Mouse (Mus musculus) kidney, postnatal 25 days (tissue): Measurements from ENCODE around the gene Slc6a11.

Experiments
- DNase-seq, 2 experiments: peaks; one replicate each; pipeline ENCODE4 v3.0.0; 2021; ENCODE audit warnings: mixed read lengths in 2 of 2

Slc6a11 gene

DNA sequence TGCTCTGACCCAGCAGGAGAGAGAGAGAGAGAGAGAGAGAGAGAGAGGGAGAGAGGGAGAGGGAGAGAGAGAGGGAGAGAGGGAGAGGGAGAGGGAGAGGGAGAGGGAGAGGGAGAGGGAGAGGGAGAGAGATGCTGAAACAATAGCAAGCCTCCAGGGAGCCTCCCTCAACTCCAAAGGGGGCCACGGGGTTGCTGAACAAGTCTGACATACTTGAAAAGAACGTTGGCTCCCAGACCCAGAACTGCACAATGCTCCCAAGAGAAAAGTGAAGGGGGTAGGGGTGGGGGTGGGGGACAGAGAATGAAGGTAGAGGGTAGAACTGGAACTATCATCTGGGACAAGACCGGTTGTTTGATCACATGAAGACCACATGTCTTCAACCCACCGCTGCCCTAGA, 136.9 kb downstream of the Slc6a11 start:
- DNase-seq: no peak

DNA sequence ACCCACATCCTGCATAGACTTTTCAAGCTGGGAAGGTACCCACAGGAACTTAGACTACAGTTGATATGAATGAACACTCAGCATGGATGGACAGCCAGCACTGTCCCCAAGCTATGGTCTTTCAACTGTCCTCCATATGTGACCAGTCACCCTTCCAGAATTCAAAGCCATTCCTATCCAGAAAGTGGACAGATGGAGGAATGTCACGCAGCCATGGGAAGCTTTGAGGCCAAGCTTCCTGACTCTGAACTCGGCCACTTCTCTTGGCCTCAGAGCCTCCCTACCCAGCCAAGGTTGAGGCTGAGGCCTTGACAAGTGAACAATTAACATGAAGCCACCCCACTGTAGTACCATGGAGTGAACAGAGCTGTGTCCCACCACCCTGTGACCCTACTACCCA, 138.5 kb downstream of the Slc6a11 start:
- no peak for DNase-seq

DNA sequence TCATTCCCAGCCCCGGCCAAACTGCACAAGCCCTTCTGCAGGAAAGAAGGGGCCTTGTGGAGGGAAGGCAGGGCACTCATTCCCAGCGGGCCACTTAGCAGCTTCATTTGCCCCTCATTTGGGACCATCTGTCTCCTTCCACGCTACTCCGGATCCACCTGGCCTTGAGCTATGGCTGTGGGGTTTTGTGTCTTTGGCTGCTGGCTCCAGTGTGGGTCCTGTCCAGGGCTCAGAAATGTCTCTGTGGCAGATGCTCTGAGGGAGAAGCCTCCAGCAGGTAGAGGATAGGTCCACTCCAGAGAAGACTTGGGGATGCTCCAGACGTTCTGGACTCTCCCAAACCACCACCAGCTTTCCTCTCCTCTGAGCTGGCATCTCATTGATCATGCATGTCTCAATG, 139.8 kb downstream of the Slc6a11 start:
- DNase-seq: no peak

DNA sequence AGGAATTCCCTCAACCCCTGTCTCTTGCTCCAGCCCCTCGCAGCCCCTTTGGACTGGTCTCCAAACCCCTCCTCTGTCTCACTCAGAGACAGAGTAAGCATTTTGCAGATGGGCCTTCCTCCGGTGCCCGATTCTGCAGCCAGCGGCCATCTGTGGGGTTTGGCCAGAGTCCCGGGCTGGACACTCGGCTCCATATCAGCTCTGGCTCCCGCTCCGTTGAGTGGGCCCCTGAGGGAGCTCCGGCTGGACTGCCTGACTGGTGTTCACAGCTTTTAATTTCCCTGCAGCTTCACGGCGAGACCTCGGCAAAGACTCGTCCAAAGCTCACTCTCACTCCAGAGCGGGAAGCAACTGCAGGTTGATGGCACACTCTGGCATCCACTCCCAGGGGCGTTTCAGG, 141.2 kb downstream of the Slc6a11 start:
- DNase-seq: no peak

DNA sequence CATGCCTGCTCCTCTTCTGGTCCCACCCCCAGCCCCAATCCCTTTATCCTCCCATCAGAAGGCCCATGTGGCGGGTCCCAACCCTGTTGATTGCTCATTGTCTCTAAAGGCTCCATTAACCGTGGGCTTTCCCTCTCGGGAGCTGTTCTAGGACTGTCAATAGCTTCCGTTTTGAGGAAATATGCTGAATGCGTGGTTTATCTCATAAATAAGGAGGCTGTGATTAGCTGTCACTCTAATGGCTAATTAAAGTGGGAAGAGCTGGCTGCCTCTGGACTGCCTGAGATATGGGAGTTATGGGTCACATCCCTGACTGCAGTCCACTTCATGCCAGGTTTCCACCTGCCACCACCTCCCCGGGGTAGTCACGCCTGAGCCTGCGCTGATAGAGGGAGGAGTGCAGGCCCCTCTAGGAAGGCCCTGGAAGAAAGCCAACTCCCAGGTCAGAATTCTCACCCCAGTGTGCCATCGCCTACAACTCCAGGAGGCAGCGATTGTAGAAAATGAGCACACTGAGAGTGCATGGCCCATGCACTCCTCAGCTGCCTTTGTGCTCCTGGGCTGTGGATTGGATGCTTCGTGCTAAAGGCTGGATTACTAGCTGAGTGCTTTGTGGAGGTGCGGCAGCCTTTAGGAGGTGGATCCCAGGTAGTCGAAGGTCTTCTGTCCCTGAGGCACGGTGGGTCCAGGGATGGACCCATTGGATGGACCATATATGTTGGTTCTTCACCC, 143.1 kb downstream of the Slc6a11 start:
- DNase-seq: no peak

DNA sequence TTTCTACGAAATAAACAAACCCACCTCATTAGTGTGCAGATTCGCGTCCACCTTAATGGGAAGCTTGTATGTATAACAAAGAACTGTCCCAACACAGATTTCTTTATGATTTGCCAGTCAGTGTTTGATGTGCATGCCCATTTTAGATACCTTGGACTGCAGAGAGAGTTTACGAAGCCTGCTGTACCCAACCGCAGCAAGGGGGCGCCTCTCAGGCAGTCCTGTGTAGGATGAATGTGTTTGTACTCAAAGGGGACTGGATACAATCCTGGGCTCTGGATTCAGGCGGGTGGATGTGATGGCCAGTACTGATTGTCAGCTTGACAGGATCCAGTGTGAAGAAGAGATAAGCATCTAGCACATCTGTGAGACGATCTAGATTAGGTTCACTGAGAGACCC, 144.8 kb downstream of the Slc6a11 start:
- no peak for DNase-seq

DNA sequence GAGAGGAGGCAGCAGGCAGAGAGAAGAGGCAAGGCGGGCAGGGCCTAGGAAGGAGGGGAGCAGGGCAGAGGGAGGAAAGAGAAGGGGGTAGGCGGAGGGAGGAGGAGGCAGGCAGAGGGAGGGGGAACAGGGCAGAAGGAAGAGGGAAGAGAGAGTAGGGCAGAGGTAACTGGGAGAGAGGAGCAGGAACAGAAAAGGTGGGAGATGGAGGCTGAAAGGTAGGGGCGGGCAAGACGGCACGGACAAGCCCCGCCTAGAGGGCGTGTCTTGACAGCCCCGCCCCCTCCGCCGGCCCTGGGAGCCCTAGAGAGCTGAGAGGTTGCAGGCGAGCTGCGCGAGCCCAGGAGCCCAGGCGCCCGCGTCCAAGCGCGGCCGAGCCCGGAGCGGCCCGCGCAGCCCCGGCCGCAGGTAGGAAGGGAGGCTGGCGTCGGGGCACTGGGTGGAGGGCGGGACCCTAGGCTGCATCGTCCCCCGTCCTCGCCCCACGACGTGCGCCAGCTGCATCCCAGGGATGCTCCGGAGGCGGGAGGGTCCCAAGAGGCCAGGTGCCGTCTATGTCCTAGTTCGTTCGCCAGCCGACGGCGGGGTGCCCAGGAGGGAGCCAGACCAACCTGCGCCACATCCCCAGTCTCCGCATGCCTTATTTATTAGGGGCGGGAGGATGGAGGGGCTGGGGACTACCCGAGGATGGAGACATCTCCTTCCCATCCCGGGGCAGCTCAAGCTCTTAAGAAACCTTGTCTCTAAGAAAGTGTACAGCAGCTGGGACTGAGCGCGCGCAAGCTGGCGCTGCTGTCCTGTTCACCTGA, 151.6 kb downstream of the Slc6a11 start, which contains the start of gene Slc6a1:
TSS of gene Slc6a1 (plus strand) at position 167 of the 809 bp plus-strand sequence.
- DNase-seq: peak; percentile 24 to 68

DNA sequence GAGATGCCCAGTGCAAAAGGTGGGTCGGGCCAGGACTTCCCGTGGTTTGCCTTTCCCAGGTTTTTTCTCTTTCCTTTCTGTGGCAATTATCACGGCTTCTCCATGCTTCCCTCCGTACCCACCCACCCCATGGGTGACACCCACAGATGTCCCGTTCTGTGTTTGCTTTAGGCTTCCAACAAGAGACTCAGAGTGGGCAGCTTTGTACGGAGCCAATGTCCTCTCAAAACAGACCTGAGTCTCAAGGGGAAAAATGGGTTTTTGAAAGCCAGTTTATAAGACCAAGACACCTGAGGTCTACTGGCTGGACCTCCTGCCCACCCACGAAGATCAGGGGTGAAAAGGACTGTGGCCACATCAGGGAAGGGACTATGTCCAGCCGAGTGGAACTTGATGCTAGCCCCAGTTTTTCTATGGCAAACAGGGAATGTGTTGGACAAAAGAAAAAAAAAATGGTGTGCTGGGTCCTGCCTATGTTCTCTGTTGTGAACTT, 152.3 kb downstream of the Slc6a11 start:
- DNase-seq: no peak

DNA sequence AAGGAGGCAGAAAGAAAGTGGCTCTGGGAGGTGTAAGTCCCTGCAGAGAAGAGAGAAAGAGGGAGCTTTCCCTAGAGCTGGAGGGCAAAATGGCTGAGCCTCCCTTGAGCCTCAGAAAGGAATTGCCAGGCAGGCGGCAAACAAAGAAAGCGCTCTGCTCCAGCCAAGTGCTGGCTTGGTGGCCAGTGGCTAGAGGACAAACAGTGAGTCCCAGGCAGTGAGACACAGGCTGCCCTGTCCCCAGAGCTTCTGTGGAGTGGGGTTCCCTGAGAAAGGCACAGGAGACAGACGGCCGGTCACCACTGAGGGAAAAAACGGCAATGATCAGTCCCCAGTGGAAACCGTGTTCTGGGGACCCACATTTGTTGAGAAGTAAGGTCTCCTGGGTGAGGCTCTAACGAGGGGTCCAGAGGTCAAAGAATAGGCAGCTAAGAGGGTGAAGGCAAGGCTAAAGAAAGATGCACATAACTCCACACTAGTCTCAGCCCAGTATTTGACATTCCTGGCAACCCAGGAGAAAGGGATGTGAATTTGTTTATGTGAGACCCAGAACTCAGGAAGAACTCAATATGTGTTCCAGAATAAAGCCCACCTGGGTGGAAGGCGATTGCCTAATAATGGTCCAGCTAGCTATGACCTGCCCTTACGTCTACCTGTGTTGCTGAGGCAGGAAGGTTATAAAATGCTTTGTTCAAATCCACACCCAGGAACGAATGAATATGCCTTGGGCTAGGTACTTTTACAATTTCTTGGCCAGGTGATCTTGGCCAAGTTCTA, 153.1 kb downstream of the Slc6a11 start:
- DNase-seq: no peak

DNA sequence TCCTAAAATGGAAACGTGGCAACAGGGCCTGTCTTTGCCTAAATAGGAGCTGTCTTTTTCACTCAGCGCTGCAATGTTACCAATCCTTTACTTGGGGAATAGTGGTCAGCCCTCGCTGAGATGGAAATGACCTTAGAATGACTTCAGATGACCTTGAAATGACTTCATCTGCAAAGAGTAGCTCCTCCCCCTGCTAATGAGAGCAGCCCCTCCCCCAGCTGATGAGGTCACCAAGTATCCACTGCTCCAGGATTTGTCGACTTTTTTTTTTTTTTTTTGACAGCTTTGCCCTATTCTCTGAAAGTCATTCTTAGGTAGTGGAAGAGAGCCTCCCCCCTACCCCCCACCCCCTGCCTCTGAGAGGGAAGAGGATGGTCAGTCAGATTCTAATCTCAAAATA, 154.4 kb downstream of the Slc6a11 start:
- DNase-seq: no peak

DNA sequence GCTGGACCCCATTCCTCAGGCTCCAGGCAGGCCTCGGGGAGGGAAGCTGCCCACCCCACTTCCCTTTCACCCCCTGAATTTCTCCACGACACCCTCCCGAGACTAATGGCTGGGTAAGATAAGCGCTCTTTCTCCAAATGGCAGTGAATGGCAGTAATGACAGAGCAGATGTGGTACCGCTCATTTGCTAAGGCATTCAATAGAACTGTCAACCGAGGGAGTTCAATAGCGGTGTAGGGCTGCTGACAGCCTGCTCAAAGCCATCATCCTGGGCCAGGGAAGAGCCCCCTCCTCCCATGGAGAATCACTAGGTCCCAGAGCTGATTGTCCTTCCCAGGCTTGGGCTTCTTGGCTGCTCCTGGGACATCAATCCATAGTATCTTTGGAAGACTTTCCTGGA, 158.1 kb downstream of the Slc6a11 start:
- DNase-seq: no peak

DNA sequence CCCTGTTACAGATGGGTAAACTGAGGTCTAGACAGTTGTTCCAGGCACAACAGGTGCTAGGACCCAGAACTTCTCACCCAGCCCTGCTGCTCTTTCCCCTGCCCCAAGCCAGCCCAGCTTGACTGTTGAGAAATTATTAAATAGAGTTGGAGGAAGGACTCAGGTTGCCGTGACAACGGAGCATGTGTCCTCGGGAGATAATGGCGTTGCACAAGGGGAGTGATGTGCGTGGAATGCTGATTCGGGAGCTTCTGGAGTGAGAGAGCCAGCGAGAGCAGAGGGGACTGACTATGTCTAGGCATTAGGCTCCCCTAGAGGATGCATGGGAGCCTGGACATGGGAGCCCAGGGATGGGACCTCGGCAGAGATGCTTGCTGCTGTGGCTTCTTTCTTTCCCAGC, 159.1 kb downstream of the Slc6a11 start:
- DNase-seq: no peak

DNA sequence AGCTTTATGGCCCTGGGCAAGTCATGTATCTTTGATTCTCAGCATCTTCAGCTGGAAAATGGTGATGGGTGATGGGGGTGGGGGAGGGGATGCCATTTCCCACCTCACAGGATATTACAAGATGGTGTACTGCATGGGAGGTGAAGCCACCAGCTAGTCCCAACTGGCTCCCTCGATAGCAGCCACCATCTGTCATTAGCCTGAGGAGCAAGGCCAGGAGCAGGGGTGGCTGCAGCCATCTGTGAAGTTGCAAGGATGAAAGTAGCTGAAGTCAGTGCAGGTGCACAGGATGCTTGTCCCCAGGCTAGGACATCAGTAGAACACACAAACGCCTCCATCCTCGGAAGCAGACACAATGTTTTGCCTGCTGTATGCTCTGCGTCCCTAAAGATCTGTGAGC, 159.9 kb downstream of the Slc6a11 start:
- DNase-seq: no peak

DNA sequence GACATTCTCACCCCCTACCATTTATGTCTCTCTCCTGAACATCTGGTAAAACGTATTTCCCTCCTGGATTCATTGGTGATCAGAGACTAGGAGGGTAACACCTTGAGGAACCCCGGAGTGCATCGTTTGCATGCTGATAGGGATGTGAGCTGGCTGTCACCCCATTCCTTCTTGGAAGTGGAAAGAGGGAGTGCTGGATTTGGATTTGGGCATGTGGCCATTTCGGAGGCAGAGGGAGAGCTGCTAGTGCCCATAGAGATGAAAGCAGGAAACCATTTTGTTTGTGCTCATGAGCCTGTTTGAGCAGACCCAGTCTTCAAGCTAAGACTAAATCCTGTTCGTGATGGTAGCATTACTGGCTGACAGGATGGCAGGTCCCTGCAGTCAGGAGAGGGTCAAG, 160.4 kb downstream of the Slc6a11 start:
- DNase-seq: no peak

DNA sequence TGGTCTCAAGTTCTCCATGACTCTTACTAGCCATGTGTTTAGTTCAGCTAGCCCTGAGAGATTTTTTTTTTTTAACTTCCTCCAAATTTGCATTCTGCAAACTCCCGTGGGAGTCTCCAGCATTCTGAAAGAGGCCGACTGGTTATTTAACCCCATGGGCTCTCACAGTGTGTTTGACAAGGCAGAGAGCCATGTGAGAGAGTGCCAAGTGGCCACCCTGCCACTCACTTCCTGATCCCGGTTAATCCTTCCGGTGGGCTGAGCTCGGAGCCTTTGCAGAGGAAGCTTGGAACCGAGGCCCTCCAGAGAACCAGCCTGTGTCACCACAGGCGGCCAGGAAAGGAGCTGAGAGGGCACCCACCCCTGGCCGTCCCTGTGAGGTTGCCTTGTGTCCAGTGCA, 162.5 kb downstream of the Slc6a11 start:
- no peak for DNase-seq

DNA sequence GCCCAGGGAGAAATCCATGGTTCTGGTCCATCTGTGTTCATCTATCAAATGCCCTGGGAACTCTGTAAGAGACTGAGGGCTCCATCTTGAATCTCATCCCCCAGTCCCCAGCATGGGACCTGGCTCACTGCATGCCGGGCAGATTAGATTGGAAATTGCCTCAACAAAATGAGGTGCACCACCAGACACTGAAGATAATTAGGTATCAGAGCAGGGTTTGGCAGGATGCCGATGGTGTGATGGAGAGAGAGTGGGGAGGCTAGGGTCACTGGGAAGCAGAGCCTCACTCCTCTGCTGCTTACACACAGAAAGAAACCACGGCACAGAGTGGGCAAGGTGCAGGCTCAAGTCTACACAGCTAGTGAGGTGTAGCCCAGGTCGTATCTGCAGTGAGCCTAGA, 164.0 kb downstream of the Slc6a11 start:
- no peak for DNase-seq

DNA sequence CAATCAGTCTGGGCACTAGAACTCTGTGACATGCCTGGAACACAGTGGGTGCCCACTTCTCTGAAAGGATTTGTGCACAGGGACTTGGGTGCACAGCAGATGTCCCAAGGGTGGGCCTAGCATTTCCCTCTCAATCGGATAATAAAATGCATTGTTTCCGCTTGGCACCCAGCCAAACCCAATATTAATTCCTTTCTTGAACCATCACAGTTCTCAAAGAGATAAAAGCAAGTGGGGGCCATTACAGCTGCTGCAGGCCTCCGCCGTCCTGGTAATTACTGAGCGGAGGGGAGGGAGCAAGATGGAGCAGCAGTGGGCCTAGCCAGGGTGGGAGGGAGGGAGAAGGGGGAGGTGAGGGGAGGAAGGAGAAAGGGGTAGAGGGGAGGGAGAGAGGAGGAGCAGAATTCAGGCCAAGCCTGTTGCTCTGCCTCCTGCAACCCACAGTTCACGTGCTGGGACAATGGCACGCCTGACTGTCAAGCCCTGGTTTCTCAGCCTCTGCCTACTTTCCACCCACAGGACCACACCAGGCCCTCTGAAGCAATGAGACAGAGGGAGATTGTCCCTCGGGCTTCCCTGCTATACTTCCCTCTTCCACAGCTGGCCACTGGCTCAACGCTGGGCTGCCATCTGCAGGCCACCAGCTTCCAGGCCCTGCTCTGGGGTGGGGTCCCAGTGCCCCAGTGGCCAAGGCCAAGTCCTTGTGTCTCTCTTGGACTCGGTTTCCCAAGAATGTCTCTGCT, 166.4 kb downstream of the Slc6a11 start:
- no peak for DNase-seq
